8 mouse cellular contexts compared by ENCODE assay signal in the genomic region with DNA sequence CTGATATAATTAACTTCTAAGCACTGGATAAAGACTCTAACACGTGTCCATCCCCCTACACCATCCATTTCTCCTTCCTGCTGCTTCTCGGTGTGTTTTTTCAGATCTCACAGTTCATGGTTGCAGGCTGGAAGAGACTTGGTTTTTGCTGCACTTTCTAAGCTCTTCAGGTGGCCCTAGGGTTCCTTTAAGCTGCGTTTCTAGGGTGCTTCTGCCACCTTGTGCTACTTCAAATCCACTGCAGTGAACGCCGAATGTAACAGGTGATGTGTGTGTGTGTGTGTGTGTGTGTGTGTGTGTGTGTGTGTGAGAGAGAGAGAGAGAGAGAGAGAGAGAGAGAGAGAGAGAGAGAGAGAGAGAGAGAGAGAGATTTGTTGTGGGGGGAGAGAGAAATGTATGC.
DNase-seq lines count a peak whose midpoint lies in the region; ATAC-seq and TF ChIP-seq lines count a peak whose summit lies in the region.

No protein-coding gene starts in this region.

- H3K4me2 ChIP-seq in lung, embryonic 14.5 days: no peak overlapping the region

- peak; percentile 49; the same call in 1 of the 2 replicates for TF ChIP-seq CTCF in embryonic fibroblast, embryonic 13.5 days (IDR thresholded peaks at IDR 0.05; ENCODE audit: borderline replicate concordance, insufficient read depth, low read length)
- TF ChIP-seq CTCF in lung, embryonic 14.5 days (IDR thresholded peaks at IDR 0.05; ENCODE audit: low read depth): peak; percentile 66

- no peaks in the 10 kb centered on the region for H3K27me3 ChIP-seq in lung, embryonic 14.5 days (ENCODE audit: insufficient read depth, low read length)

- peaks cover 19% of the 10 kb centered on the region for H3K4me1 ChIP-seq in embryonic fibroblast, embryonic 13.5 days (ENCODE audit: control insufficient read depth, insufficient read depth, low read length)
- peaks cover 18% of the 10 kb centered on the region for H3K4me1 ChIP-seq in lung, embryonic 14.5 days (ENCODE audit: insufficient read depth)

- no peak for TF ChIP-seq POLR2A in embryonic fibroblast, embryonic 13.5 days (IDR thresholded peaks at IDR 0.05; ENCODE audit: low read depth, low read length)

- H3K36me3 ChIP-seq in lung, embryonic 14.5 days (ENCODE audit: insufficient read depth): no peaks in the 10 kb centered on the region

- H3K4me3 ChIP-seq in embryonic fibroblast, embryonic 13.5 days (ENCODE audit: insufficient read depth, low read length): no peak overlapping the region
- H3K4me3 ChIP-seq in lung, embryonic 14.5 days (ENCODE audit: low read depth, low read length): no peak overlapping the region

- H3K27ac ChIP-seq in embryonic fibroblast, embryonic 13.5 days (ENCODE audit: insufficient read depth, low read length): no peak overlapping the region; the same call in 1 of the 2 replicates
- H3K27ac ChIP-seq in lung, embryonic 14.5 days (ENCODE audit: low read depth): no peak overlapping the region

- no peaks in the 10 kb centered on the region for H3K9me3 ChIP-seq in lung, embryonic 14.5 days (ENCODE audit: low read depth, low read length)

- no peak overlapping the region for H3K9ac ChIP-seq in lung, embryonic 14.5 days

- 13% methylated on average over 5 of the region's 5 CpGs for WGBS in lung, embryonic 14.5 days

- DNase-seq in embryo, embryonic 10 days (ENCODE audit: low spot score): peak; percentile 68
- no peak for DNase-seq in embryo, embryonic 9.5 days (ENCODE audit: extremely low spot score)
- DNase-seq in 416B (ENCODE audit: low read depth): peak; percentile 59
- DNase-seq in lung, embryonic 14.5 days: peak; percentile 71
- no peak for DNase-seq in thymus, postnatal 10 days (ENCODE audit: low spot score in 2 of 2)
- DNase-seq in urinary bladder, postnatal 14 days (ENCODE audit: low spot score): no peak

- ATAC-seq in lung, embryonic 14.5 days (ENCODE audit: insufficient read depth): 0 out of 2 replicates have a peak, but pooled peaks have one; percentile 39
- ATAC-seq in CD4-positive, CD25-positive, alpha-beta regulatory T cell, adult 4 months: no peak

Comparison
In these comparisons a context has a peak if more than half of its experiments do, and no peak if none do; other contexts are left out.
1. DNase-seq: peak in embryo, embryonic 10 days (single experiment), 416B (single experiment) and lung, embryonic 14.5 days (single experiment); none in embryo, embryonic 9.5 days (single experiment), thymus, postnatal 10 days (0 of 2) and urinary bladder, postnatal 14 days (single experiment).